Mouse (Mus musculus): ENCODE measurements around the gene Fmnl3. TPM values are rescaled to one million over a fixed set of nuclear protein-coding genes. Genes with fewer than 3 reads are reported as not detected.

Fmnl3 gene
- polyA plus RNA-seq, 1 experiment from 2014 or later, result 29.0 TPM

DNA sequence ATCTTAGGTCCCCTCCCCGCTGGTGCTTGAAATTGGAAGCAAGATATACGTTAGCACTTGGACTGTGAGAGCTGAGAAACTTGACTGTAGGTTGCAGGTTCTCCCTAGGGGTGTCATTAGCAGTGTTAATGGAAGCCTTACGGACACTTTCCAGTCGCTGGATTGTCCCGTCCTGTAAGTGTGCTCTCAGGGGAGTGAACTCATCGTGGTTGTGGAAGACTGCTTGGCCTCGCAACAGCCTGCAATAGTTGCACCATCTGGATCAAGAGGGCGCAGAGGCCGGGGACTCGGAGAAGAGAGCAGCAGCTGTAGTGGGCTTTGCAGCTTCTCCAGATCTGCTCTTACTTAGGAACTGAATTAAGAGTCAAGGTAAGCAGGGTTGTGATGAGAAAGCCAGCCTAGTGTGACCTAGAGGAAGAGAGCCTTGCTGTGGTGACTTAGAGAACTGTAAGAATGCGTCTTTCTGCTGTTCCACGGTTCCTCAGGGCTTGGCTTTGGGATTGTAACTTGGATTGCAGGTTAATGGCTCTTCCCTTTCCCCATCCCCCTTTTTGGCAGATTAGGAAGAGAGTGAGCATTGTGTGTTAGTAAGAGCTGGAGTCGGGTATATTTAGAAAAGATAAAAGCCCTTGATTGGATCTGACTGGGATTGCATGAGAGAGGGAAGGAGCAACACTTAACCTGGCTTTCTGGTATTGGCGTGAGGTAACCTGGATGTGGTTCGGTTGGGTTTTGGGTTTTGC, 29.4 kb upstream of the Fmnl3 start:
- H3K9me3 ChIP-seq, result no peaks in the 10 kb centered on the region
- no peak overlapping the region for H3K27ac ChIP-seq
- 69% methylated on average over 15 of the region's 15 CpGs for WGBS
- 0 out of 2 replicates have a peak overlapping the region, but pooled peaks have one; percentile 32 for H3K9ac ChIP-seq
- H3K4me1 ChIP-seq, result peaks cover 48% of the 10 kb centered on the region
- no peak overlapping the region for H3K4me2 ChIP-seq
- H3K27me3 ChIP-seq, result no peaks in the 10 kb centered on the region
- H3K4me3 ChIP-seq, result no peak overlapping the region
- peaks cover 36% of the 10 kb centered on the region for H3K36me3 ChIP-seq
- ATAC-seq (ENCODE audit: insufficient number of reproducible peaks, insufficient read depth, low FRiP score, low TSS enrichment, low read depth), result no peak

DNA sequence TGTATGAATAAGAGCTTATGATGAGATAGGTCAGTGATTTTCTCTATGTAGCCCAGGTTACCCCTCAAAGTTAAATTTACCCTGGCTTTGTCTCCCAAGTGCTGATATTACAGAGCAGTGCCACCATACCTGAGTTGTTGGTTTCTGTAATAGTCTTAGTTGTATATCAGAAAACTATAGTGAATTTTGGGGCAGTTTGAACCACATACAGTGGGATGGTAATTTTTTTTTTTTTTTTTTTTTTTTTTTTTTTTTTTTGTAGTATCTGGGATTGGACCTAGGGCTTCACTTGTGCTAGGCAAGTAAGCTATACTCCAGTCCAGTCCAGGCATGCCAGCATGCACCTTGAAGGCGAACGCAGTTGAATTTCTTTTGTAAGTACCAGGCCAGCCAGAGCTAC, 27.3 kb upstream of the Fmnl3 start:
- no peak overlapping the region for H3K4me3 ChIP-seq
- 80% methylated on average over 2 of the region's 2 CpGs for WGBS
- H3K9me3 ChIP-seq, result no peaks in the 10 kb centered on the region
- no peak overlapping the region for H3K27ac ChIP-seq
- no peak overlapping the region for H3K4me2 ChIP-seq
- H3K27me3 ChIP-seq, result no peaks in the 10 kb centered on the region
- peaks cover 56% of the 10 kb centered on the region for H3K4me1 ChIP-seq
- H3K9ac ChIP-seq, result no peak overlapping the region
- no peak for ATAC-seq (ENCODE audit: insufficient number of reproducible peaks, insufficient read depth, low FRiP score, low TSS enrichment, low read depth)
- H3K36me3 ChIP-seq, result peaks cover 16% of the 10 kb centered on the region

DNA sequence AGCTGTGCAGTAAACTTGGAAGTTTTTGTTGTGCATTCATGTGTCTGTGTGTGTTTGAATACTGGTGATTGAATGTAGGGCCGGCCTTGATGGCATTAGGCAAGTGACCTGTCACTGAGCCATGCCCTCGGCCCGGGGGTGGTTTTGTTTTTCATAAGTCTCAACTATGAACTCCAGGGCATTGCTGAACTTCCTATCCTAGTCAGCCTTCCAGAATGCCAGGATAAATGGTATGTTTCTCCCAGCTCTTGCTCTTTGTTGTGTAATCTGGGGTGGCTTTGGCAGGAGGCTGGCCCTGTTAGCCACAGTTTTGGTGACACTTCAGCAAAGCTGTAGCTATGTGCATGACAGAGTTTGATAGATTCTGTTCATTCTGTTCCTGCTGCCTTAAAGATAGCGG, 26.6 kb upstream of the Fmnl3 start:
- WGBS, result 72% methylated on average over 4 of the region's 4 CpGs
- H3K4me3 ChIP-seq, result no peak overlapping the region
- peaks cover 10% of the 10 kb centered on the region; the same call in 1 of the 2 replicates for H3K36me3 ChIP-seq
- H3K27me3 ChIP-seq, result no peaks in the 10 kb centered on the region
- H3K4me2 ChIP-seq, result no peak overlapping the region
- no peaks in the 10 kb centered on the region for H3K9me3 ChIP-seq
- ATAC-seq (ENCODE audit: insufficient number of reproducible peaks, insufficient read depth, low FRiP score, low TSS enrichment, low read depth), result no peak
- peaks cover 61% of the 10 kb centered on the region for H3K4me1 ChIP-seq
- no peak overlapping the region for H3K9ac ChIP-seq
- no peak overlapping the region for H3K27ac ChIP-seq

DNA sequence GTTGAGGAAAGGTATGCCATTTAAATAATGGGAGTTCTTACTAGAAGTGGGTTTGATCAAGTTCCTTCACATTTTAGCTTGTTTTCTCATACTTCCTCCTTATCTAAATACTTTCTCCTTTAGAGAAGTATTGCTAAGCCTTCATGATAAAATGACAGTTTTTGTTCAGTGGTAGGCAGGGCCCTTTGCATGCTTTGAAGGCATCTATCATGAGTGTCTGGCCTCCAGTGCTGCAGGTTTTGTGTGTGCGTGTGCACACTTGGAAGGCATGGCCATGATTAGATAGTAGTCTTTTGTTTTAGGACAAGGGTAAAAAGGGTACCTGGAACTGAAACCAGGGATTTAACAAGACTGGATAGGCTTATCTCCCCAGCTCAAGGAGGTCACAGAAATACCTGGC, 26.2 kb upstream of the Fmnl3 start:
- H3K9ac ChIP-seq, result no peak overlapping the region
- H3K27ac ChIP-seq, result no peak overlapping the region
- peaks cover 10% of the 10 kb centered on the region; the same call in 1 of the 2 replicates for H3K36me3 ChIP-seq
- H3K9me3 ChIP-seq, result no peaks in the 10 kb centered on the region
- no peak for ATAC-seq (ENCODE audit: insufficient number of reproducible peaks, insufficient read depth, low FRiP score, low TSS enrichment, low read depth)
- no peaks in the 10 kb centered on the region for H3K27me3 ChIP-seq
- WGBS, result 74% methylated on average over 1 of the region's 1 CpGs
- H3K4me3 ChIP-seq, result 0 out of 2 replicates have a peak overlapping the region, but pooled peaks have one; percentile 6
- peaks cover 61% of the 10 kb centered on the region for H3K4me1 ChIP-seq
- H3K4me2 ChIP-seq, result no peak overlapping the region

DNA sequence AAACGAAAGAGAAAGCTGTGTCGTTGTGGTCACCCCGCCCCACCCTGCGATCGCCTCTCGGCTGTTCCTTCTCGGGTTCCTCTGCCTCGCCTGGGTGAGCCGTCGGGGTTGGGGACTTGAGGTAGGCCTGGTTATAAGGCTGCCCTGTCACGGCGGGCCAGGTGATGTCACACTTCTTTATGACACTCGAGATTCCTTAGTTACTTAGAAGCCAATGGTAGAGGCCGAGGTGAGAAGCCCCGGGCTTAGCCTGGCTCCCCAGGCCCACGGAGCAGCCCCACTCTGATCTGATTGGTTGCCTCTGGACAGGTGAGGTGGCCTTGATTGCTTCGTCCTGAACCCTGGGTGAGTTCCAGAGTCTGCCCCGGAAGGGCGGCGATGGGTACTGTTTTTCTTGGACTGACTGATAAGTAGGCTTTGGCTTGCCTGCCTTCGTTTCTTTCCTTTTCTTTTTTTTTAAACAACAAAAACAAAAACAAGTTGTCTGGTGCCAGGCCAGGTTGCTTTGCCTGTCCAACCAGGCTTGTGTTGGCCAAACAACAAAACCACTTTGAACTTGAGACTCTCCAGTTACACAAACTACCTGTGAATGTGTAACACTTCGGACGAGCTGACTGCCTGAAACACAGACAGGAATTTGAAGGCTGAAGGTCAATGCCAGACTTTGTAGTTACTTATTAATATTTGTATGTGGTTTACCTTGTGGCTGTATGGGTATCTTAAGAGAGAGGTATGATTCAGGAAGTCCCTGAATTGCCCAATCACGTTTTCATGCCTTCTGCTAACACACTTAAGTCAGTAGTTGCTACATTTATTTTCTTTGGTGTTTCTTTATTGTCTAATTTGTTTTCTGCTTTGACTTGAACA, 23.3 kb upstream of the Fmnl3 start:
- peak overlapping the region; percentile 96 for H3K4me2 ChIP-seq
- 6% methylated on average over 24 of the region's 24 CpGs for WGBS
- H3K36me3 ChIP-seq, result no peaks in the 10 kb centered on the region
- H3K27me3 ChIP-seq, result no peaks in the 10 kb centered on the region
- peak overlapping the region; percentile 95 for H3K9ac ChIP-seq
- 0 out of 2 replicates have a peak, but pooled peaks have one; percentile 23 for ATAC-seq (ENCODE audit: insufficient number of reproducible peaks, insufficient read depth, low FRiP score, low TSS enrichment, low read depth)
- H3K9me3 ChIP-seq, result no peaks in the 10 kb centered on the region
- peak overlapping the region; percentile 82 for H3K4me3 ChIP-seq
- H3K27ac ChIP-seq, result peak overlapping the region; percentile 92
- H3K4me1 ChIP-seq, result peaks cover 48% of the 10 kb centered on the region

GRCm38 (mm10) chr15:99392486-99393385, 22.5 kb upstream of the Fmnl3 start, which contains the start of gene Tmbim6:
Tmbim6 (plus strand) TSS chr15:99392882.
- Histone ChIP-seq H3K4me2 (peak within 1 kb of the TSS; percentile 96), H3K9ac (peak within 1 kb of the TSS; percentile 95), H3K4me3 (peak within 1 kb of the TSS; percentile 82), H3K27me3 (no peaks in the 10 kb centered on the region), H3K9me3 (no peaks in the 10 kb centered on the region), H3K36me3 (no peaks in the 10 kb centered on the region), H3K27ac (peak within 1 kb of the TSS; percentile 92), H3K4me1 (peaks cover 40% of the 10 kb centered on the region)
- peak; percentile 99 for ATAC-seq (ENCODE audit: insufficient number of reproducible peaks, insufficient read depth, low FRiP score, low TSS enrichment, low read depth)
- WGBS, result under 1% methylated on average over 51 of the region's 51 CpGs

DNA sequence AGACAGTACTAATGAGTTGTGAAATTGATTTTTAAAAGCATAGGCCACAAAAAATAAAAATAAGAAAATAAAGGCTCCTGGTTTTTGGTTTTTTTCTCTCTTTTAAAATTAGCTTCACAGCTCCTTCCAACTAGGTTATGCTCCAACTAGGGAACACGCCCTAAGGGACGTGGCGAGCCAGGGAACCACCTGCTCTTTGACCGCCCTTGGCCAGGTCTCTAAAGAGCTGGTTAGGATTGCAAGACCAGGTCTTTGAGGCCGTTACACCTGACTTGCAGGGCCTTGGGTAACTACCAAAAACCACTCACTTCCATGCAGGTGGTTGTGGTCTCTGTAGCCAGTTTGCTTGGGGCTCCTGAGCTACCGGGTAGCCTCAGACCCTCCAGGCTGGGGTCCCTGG, 21.7 kb upstream of the Fmnl3 start:
- Histone ChIP-seq H3K9me3 (no peaks in the 10 kb centered on the region), H3K27me3 (no peaks in the 10 kb centered on the region), H3K4me1 (peaks cover 37% of the 10 kb centered on the region), H3K4me3 (peak overlapping the region; percentile 82), H3K4me2 (peak overlapping the region; percentile 66), H3K27ac (peak overlapping the region; percentile 76), H3K9ac (peak overlapping the region; percentile 62), H3K36me3 (no peaks in the 10 kb centered on the region)
- no peak for ATAC-seq (ENCODE audit: insufficient number of reproducible peaks, insufficient read depth, low FRiP score, low TSS enrichment, low read depth)
- 76% methylated on average over 6 of the region's 6 CpGs for WGBS

- H3K27ac ChIP-seq, result no peak overlapping the region
- no peaks in the 10 kb centered on the region for H3K36me3 ChIP-seq
- no peaks in the 10 kb centered on the region for H3K27me3 ChIP-seq
- ATAC-seq (ENCODE audit: insufficient number of reproducible peaks, insufficient read depth, low FRiP score, low TSS enrichment, low read depth), result no peak
- no peak overlapping the region for H3K4me2 ChIP-seq
- H3K4me3 ChIP-seq, result no peak overlapping the region
- peaks cover 24% of the 10 kb centered on the region for H3K4me1 ChIP-seq
- H3K9ac ChIP-seq, result no peak overlapping the region
- no peaks in the 10 kb centered on the region for H3K9me3 ChIP-seq
- 58% methylated on average over 7 of the region's 7 CpGs for WGBS
These were observed 20.5 kb upstream of the Fmnl3 start for GRCm38 (mm10) chr15:99390472-99391401.

DNA sequence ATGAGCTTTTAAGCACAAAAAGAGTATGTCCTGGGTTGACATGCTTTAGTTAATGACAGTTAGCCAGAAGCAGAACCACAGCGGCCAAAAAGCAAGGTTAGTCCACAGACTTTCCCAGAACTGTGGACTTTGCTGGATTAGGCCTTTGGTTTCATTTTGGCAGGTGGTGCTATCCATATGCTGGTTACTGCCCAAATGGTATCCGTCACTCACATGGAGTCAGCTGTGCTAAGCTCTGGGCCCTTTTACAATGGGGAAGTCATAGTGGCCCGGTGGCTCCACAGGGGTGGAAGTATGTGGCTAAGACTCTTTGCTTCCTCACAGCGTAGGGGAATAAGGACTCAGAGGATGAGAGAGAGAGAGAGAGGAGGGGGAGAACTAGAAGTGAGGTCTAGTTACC, 17.7 kb upstream of the Fmnl3 start:
- Histone ChIP-seq H3K4me2 (no peak overlapping the region), H3K27ac (no peak overlapping the region), H3K9ac (no peak overlapping the region), H3K4me3 (no peak overlapping the region), H3K4me1 (peaks cover 12% of the 10 kb centered on the region), H3K36me3 (no peaks in the 10 kb centered on the region), H3K27me3 (no peaks in the 10 kb centered on the region), H3K9me3 (no peaks in the 10 kb centered on the region)
- 77% methylated on average over 4 of the region's 4 CpGs for WGBS
- ATAC-seq (ENCODE audit: insufficient number of reproducible peaks, insufficient read depth, low FRiP score, low TSS enrichment, low read depth), result no peak

GRCm38 (mm10) chr15:99386796-99387195, 16.5 kb upstream of the Fmnl3 start:
- peaks cover 8% of the 10 kb centered on the region; the same call in 1 of the 2 replicates for H3K4me1 ChIP-seq
- H3K4me2 ChIP-seq, result no peak overlapping the region
- H3K9ac ChIP-seq, result no peak overlapping the region
- no peaks in the 10 kb centered on the region for H3K36me3 ChIP-seq
- no peaks in the 10 kb centered on the region for H3K9me3 ChIP-seq
- no peak overlapping the region for H3K27ac ChIP-seq
- WGBS, result 64% methylated on average over 3 of the region's 3 CpGs
- H3K4me3 ChIP-seq, result no peak overlapping the region
- H3K27me3 ChIP-seq, result no peaks in the 10 kb centered on the region
- ATAC-seq (ENCODE audit: insufficient number of reproducible peaks, insufficient read depth, low FRiP score, low TSS enrichment, low read depth), result no peak
